Mouse (Mus musculus) bone marrow macrophage, adult 2 months (primary cell): ENCODE results near the gene Dusp10.

Experiments used
- CTCF ChIP-seq: IDR thresholded peaks from 2 replicates; pipeline ENCODE4 v1.5.1; 2012; ENCODE audit warnings: low read depth, mild to moderate bottlenecking, low read length, moderate library complexity
- POLR2A ChIP-seq: IDR thresholded peaks from 2 replicates; pipeline ENCODE4 v1.6.1; 2012; ENCODE audit warnings: mild to moderate bottlenecking, low read depth, low read length, borderline replicate concordance

DNA sequence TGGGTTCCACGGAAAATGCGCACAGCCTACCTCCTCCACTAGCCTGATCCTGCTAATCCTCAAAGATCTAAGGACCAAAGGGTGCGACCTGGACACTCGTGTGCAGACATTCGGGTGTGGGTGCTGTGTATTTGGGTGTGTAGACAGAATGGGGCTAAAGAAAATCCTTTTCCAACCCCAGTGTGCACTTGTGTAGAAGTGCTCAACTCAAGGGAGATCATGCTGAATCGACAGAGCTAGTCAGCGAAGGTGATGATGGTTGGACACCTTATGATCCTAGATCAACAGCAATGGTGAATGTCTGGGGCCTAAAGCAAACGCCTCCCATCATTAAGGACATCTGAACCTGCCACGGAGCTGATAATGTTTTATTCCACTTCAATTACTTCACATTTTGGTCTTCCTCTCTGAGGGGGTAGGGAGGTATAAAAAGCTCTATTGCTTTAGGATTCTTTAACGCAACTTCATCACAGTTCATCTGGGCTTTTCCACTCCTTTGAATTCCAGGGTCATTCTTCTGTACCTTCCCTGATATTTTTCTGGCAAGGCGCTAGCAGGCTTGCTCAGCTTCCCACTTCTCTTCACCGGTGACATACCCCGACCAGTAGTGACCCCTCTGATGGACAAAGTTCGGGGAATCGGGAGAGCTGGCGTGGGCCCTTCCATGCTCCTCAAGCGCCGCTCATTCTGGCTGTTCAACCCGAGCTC lies 19.7 kb downstream of the Dusp10 start:
- TF ChIP-seq CTCF (no peak), POLR2A (no peak)
